Mouse (Mus musculus) hematopoietic multipotent progenitor cell, adult 10-12 weeks (in vitro differentiated cells): ENCODE results near the gene Nkain4. TPM values are rescaled to one million over a fixed set of nuclear protein-coding genes. Genes with fewer than 3 reads are reported as not detected.

Experiments
- polyA plus RNA-seq: library from polyadenylated mRNA; stranded (reverse); fragments of >175 nt; gene quantifications from 2 replicates; pipeline ENCODE4 v1.2.3, GENCODE M21; 2012; ENCODE audit warnings: low replicate concordance

Gene Nkain4
- not detected in 2 replicates for polyA plus RNA-seq

DNA sequence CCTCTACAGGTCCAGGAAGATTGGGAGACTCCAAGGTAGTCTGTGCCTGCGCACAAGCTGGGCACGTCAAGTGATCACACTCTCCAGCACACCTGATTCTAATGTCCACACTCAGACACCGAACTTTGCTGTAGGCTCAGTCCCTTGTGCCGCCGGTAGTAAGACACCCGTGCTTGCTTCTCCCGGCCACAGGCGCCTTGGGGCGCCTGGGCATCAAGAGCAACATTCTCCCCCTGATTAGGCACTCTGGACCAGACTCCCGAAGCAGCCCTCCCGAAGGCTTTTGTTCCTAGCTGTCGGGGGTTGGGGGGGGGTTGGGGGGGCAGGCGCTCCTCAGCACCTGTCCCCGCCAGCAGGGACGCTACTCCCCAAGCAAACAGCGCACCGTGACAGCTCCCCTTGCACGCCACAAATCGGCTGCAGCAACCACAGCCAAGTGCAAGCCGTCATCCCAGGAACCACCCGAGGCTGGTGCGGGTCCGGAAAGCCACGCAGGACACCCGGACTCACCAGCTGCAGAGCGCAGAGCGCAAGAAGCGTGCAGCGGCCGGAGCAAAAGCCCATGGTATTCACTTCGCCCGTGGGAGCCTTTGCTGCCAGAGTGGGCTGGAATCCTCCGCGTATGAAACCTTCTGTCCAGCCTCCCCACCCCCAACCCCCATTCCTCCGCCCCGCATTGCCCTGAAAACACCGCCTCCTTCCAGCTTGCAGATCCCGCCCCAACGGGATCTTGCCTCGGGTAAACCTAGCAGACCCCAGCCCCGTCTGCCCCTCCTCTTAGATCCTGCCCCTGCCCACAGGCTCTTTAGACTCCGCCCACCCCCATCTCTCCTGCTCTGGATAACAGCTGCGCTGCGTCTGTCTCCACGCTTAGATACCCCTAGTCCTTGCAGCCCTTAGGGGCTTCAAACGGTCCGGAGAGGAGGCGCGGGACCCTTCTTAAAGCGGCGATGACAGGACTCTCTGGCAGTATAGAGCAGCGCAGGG is at the start of gene Nkain4:
Nkain4 (minus strand) TSS at position 639 of the 987 bp plus-strand sequence.

DNA sequence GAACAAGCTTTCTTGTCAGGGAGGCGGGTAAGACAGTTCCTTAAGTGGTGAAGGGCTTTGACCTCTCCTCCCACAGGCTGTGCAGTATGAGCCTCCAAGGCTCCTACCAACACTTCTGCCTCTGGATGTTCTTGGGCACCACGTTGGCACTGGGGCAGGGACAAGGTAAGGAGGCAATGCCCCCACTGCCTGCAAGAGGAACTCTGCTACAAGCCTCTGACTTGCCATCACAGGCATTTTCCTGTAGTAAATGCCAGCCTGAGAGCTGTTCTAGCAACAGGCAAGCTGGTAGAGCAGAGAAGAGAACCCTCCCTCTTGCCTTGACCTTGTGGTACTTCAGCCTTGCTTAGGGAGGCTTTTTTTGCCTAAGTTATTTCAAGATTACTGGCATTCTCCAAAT is 31.9 kb upstream of the Nkain4 start, which contains the start of gene Col20a1:
Col20a1 (plus strand) TSS at position 87 of the 400 bp plus-strand sequence.

GRCm38 (mm10) chr2:180967010-180967763 is 12.7 kb upstream of the Nkain4 start, which contains the start of gene Arfgap1:
Gene Arfgap1 (plus strand): TSS chr2:180967225.

GRCm38 (mm10) chr2:180928723-180929122 is 25.8 kb downstream of the Nkain4 start, which contains the start of gene Birc7:
Gene Birc7 (plus strand): TSS chr2:180929023.

GRCm38 (mm10) chr2:180920810-180921400 is 33.6 kb downstream of the Nkain4 start, which contains the start of gene Ythdf1:
Gene Ythdf1 (minus strand): TSS chr2:180920949.

Other genes with a start within 250 kb of the Nkain4 start
- gene Dido1, start 244.7 kb downstream of the Nkain4 start, polyA plus RNA-seq, result 27.0 and 28.0 TPM in 2 replicates
- 19.2 and 20.5 TPM in 2 replicates for gene Gid8, start 244.6 kb downstream of the Nkain4 start, polyA plus RNA-seq
- gene Slc17a9, start 229.4 kb downstream of the Nkain4 start, polyA plus RNA-seq, result 30.4 and 35.4 TPM in 2 replicates
- not detected in 2 replicates for gene Bhlhe23, start 177.8 kb downstream of the Nkain4 start, polyA plus RNA-seq
- gene Ythdf1, start 33.8 kb downstream of the Nkain4 start, polyA plus RNA-seq, result 41.1 and 51.6 TPM in 2 replicates
- not detected in 2 replicates for gene Birc7, start 25.7 kb downstream of the Nkain4 start, polyA plus RNA-seq
- 23.5 and 47.7 TPM in 2 replicates for gene Arfgap1, start 12.5 kb upstream of the Nkain4 start, polyA plus RNA-seq
- gene Col20a1, start 31.8 kb upstream of the Nkain4 start, polyA plus RNA-seq, result 7.5 and 24.6 TPM in 2 replicates
- gene Chrna4, start 88.8 kb upstream of the Nkain4 start, polyA plus RNA-seq, result not detected in 2 replicates
- not detected in 2 replicates for gene Kcnq2, start 180.6 kb upstream of the Nkain4 start, polyA plus RNA-seq
- not detected in 2 replicates for gene Eef1a2, start 202.3 kb upstream of the Nkain4 start, polyA plus RNA-seq
- gene Ppdpf, start 232.5 kb upstream of the Nkain4 start, polyA plus RNA-seq, result 459 and 1,010 TPM in 2 replicates
- 0.06 and 0.08 TPM in 2 replicates for gene Ptk6, start 248.1 kb upstream of the Nkain4 start, polyA plus RNA-seq